Mouse (Mus musculus) left cerebral cortex, adult 8-10 months (tissue): ENCODE data around the gene Tmem217. TPM values are rescaled to one million over a fixed set of nuclear protein-coding genes. Genes with fewer than 3 reads are reported as not detected.
A peak's percentile ranks its signal among the peaks of the same experiment; 100 is the strongest.
"Not testable (repeated sequence)": the region's sequence is repeated elsewhere in the genome, so short reads cannot be mapped to it uniquely, and the experiment has no call there.

Source experiments
- DNase-seq, 2 experiments: peaks; one replicate each; pipeline ENCODE4 v3.0.0; 2022; ENCODE audit warnings: low spot score in 2 of 2
- total RNA-seq, 4 experiments: library from RNA; stranded (reverse); gene quantifications; 2 replicates each; pipeline ENCODE4 v1.2.4; 2022

Gene Tmem217
- total RNA-seq, 4 experiments from 2014 or later = not detected

DNA sequence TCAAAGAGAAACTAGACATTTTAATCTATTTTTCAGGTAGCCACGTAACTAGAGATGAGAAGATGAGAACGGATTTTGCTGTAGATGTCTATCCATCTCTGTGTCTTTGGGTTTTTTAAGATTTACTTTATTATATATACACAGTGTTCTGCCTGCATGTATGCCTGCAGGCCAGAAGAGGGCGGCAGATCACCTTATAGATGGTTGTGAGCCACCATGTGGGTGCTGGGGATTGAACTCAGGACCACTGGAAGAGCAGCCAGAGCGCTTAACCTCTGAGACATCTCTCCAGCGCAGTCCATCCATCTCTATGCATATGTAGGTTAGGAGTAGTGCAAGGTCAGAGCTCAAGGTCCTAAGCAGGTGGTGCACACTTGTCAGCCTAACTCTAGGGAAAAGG, 48.5 kb downstream of the Tmem217 start:
- no peak for DNase-seq

DNA sequence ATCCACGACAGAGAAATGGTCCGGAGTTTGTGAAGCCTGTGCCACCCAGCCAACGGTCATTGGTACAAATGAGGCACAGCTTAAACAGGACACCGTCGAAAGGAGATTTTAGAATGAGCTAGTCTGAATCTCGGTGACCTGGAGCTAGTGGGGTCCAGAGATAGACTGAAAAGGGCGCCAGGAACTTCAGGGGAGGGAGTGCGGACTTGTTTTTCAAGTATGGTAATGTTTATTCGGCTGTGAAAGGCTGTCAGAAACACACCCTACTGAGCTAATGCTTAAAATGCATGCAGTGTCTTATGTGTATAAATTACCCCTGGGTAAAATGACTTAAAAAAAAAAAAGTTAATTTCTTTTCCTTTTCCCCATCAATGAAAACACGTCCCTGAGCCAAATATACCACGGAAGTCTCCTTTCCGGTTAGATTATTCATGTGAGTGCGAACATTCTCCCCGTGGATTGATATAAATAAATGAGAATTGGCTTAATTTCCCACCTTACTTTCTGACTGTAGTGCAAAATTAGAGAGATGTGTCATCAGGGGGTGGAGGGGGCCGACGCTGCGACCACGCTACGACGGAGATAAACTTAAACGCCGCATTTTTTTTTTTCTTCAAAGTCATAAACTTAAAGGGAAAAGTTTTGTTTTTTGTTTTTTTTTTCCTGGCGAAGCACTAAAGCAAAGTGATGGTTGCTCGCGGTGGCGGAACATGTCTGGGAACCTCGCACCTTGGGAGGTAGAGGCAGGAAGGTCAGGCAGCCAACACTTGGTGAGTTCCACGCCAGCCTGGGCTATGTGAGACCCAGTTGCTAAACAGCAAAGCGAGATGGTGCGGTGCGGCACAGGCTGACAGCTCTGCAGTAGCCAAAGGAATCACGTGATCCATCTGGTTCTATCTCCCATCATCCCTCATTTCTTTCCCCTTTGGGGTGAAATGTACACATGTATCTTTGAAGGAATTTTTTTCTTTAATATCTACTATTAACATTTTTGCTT, 49.2 kb downstream of the Tmem217 start:
- no peak for DNase-seq

DNA sequence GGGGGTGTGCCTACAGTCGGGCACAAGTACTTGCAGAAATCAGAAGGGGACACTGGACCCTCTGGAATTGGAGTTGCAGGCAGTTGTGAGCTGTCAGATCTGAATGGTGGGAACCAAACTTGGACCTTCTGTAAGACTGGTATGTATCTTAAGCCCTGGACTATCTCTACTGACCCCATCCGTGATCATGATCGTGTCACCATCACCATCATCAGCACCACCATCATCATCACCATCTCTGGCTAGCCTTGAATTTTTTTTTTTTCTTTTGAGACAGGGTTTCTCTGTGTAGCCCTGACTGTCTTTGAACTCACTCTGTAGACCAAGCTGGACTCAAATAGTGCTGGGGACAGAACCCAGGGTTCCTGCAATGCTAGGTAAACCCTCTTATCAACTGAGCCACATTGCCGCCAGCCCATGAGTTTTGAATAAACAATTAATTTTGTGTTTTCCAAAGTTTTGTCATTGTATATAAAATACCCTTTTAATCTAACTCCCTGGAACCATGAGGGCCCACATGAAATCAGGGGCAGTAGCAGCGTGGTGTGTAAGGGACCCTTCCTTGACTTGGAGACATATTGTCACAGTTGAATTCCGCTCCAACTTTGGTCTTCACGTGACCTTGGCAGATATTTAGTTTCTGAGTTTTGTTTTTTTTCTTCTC, 50.0 kb downstream of the Tmem217 start:
- DNase-seq = no peak

DNA sequence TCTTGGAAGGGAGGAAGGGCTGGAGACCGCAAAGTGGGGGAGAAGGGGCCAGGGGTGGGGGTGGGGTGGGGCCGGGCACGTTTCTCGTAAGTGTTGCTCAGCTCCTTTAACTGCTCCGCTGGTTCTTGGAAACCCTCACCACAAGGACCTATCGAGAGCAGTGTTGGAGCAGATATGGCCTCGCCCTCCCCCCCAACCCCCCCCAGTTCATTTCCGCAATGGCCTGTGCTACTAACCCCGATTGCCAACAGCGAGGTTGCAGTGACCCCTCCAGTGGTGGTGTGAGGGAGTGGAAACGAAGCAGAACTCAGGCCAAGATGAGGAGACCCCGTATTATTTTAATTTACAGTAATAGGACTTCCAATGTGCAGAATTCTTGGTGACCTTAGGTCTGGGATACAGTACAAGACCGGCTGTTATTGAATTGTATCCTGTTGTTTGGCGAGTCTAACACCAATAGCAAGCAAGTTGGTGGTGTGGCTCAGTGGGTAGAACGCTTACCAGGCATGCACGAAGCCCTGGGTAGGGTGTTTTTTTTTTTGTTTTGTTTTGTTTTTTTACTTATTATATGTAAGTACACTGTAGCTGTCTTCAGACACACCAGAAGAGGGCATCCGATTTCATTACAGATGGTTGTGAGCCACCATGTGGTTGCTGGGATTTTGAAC, 51.2 kb downstream of the Tmem217 start:
- no peak for DNase-seq

DNA sequence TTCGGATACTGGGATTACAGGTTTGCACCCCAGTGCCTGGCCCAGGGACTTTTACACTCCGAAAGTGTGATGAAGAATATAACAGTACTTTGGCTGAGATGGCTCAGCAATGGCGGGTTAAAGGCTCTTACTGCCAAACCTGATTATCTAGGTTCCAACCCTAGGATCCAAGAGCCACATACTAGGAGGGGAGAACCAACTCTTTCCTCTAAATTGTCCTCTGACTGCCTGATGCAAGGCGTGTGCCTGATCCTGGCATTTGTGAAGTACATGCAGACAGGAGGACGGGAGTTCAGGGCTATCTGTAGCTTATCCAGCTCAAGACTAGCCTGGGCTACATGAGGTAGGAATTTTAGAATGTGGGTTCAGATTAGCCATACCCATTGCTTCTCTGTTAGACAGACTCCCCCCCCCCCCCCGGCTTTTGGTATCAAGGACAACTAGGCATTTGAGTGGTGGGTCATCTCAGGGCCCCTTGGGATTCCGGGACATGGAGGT, 51.9 kb downstream of the Tmem217 start:
- no peak for DNase-seq

DNA sequence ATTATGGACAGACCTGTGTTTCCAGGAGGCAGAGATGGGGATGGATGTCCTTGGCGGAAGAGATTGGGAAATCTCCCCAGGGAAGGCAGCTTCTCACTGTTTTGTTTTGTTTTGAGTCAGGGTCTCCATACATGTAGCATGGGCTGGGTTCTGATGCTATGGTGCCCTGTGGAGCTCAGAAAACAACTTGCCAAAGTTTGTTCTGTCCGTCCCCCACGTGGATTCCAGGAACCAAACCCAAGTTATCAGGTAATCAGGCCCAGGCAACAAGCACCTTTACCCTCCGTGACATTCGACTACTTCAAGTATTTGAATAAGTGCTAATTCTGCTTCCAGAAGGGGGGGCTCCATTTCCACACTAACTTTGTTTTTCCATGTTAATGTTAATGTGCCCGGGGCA, 52.7 kb downstream of the Tmem217 start:
- no peak for DNase-seq

DNA sequence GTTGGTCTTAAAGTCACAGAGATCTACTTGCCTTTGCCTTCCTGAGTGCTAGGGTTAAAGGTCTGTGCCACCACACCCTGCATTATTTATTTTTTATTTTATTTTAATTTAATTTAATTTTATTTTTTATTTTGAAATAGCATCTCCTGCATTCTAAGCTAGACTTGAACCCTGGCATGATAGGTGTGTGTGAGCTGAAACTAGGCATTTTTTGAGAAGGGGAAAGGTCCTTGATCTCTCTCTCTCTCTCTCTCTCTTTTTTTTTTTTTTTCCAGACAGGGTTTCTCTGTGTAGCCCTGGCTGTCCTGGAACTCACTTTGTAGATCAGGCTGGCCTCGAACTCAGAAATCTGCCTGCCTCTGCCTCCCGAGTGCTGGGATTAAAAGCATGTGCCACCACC, 53.2 kb downstream of the Tmem217 start:
- DNase-seq = not testable (repeated sequence)

DNA sequence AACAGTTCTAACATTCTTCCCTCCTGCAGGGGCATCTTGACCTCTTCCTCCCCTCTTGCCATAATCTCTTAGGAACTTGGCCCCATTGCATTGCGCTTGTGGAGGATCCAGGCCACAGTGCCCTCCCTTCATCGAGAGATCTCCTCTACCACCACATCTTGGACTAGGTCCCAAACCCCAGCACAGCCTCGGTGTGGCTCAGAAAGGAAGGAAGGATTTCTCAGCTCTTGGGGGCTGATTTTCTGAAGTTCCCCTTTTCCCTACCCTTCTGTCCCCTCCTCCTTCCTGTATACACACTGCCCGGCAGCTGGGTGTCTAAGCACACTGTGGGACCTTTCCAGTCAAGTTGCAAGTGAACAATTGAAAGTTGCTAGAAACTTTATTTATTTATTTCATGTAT, 54.2 kb downstream of the Tmem217 start:
- no peak for DNase-seq

DNA sequence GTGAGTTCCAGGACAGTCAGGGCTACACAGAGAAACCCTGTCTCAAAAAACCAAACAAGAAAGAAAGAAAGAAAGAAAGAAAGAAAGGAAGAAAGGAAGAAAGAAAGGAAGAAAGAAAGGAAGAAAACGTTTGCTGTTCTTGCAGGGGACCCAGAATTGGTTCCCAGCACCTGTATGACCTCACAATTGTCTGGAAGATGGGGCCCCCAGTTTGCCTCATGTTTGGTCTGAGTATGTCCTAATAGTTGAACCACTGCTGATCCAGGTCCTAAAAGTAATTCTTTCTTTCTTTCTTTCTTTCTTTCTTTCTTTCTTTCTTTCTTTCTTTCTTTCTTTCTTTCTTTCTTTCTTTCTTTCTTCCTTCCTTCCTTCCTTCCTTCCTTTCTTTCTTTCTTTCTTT, 54.7 kb downstream of the Tmem217 start:
- not testable (repeated sequence) for DNase-seq

DNA sequence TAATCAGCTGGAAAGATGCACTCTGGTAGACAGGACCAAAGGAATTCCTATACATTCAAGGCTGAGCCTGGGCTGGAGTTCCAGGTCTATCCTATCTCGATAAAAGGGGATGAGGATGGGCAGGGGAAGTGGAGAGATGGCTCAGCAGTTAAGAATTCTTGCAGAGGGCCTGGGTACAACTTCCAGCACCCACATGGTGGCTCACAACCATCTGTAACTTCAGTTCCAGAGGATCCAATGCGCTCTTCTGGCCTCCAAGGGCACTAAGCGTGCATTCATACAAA, 55.2 kb downstream of the Tmem217 start:
- DNase-seq = no peak

DNA sequence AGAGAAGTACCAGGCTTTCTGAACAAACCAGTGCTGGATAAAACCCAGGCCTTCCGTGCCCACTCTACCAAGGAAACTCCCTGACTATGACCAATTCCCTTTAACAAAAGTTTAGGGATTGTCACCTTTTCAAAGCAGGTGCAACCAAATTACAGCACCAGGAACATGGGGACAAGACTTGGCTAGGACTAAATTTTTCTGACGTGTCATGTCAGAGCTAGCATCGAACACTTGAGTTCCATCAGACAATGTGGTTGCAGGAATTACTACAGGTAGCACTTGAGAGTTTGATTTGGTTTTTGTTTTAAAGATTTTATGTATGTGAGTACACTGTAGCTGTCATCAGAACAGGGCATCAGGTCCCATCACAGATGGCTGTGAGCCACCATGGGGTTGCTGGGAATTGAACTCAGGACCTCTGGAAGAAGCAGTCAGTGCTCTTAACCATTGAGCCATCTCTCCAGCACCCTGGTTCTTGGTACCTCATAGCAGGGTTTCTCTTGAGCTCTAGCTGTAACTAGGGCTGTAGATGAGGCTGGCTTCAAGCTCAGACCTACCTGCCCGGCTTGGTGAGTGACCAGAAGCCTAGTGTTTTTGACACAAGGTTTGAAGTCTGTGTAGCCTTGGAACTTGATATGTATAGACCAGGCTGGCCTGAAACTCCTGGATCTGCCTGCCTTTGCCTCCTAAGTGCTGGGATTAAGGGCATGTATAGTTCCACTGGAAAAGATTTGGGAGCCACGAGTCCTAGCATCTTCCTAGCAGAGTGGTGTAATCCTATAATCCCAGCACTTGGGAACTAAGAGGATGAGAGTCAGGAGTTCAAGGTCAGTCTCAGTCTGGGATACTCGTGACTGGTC, 55.7 kb downstream of the Tmem217 start:
- DNase-seq = no peak

DNA sequence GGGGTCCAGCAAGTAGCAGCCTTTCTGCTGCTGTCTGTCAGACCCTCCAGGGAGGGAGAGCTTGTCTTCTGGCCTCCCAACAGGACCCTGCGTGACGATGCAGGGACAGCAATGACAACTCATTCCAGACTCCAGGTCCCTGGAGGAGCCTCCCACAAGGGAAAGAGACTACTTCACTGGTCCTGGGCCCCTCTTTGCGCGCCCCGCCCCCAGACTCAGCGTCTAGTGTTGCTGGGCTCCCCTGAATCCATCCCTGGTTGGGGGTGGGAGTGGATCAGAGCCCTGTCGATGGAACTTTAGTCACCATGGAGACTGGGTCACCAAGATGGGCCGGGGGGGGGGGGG, 57.5 kb downstream of the Tmem217 start:
- DNase-seq = no peak

DNA sequence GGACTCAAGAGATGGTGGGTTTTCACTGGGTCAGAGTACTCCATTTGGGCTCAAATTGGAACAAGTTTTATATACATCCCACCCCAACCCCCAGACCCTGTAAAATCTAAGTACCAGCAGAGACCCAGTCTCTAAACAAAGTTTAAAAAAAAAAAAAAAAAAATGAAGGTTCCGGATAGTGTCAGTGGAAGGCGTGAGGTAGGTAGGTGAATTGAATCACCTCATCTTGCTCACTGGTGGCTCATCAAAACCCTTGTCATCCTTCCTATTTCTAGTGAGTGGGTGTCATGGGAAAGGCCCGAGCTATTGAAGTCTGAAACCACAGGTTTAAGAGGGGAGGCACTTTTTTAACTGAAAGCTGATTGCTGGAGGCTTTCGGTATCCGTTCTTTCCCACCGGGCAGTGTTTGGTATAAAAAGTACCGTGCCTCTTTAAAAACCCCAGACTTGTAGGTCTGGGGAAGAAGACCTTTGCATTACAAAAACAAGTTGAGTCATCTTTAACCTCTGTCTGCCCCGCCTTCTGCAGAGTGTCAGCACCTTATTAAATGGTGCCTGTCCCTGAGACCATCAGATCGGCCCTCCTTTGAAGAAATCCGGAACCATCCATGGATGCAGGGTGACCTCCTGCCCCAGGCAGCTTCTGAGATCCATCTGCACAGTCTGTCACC, 58.0 kb downstream of the Tmem217 start:
- no peak for DNase-seq

DNA sequence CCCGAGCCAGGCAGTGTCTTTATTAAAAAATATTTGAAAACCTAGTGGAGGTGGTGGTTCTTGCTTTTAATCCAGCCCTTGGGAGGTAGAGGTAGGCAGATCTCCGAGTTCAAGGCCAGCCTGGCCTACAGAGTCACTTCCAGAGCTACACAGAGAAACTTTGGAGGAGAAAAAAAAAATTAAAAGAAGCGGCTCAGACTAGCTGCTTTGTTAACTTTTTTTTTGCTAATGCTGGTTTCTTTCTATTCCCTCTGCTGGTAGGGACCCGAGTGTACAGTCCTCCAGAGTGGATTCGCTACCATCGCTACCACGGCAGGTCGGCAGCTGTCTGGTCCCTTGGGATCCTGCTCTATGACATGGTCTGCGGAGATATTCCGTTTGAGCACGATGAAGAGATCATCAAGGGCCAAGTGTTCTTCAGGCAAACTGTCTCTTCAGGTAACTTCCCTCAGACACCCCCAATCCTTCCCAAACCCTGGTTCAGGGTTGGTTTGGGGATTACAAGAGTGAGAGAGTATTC, 58.7 kb downstream of the Tmem217 start:
- no peak for DNase-seq

DNA sequence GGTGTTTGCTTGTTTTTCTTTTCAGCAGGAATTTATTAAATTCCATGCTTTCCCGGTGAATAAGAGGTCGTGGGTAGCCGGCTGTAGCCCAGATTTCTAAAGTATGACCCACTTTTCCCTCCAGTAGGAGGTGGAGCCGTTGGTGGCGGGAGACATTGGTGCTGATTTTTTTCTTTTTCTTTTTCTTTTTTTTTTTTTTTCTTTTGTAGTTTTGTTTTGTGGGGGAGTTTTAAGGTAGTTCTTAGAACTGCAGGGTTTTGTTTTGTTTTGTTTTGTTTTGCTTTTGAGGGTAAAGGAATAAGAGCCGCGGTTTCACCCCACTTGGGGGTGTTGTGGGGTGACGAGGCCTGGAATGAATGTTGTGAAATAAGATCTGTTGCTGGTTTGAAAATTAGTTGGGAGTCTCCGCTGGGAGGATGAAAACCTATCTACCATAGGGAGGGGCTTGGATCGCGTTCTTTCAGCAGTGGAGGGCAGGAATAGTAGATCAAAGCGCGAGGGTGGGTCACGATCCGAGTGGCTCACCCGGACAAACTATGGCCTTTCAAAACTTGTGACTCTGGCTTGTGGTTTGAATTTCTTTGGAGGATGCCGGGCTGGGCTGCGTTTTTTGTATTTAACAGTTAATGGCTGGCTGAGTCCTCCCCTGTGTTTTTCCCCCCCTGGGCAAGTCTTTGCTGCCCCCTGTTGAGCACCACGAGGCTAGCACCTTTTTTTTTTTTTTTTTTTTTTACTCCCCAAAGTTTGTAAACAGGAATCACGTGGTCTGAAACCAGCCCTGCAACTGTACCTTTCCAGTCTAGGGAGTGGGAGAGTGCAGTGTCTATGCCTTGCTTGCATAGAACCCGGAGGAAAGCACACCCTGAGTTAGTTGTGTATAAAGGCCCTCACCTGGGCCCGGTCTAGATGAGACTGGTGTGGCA, 59.7 kb downstream of the Tmem217 start:
- peak; percentile 16 to 26 for DNase-seq

DNA sequence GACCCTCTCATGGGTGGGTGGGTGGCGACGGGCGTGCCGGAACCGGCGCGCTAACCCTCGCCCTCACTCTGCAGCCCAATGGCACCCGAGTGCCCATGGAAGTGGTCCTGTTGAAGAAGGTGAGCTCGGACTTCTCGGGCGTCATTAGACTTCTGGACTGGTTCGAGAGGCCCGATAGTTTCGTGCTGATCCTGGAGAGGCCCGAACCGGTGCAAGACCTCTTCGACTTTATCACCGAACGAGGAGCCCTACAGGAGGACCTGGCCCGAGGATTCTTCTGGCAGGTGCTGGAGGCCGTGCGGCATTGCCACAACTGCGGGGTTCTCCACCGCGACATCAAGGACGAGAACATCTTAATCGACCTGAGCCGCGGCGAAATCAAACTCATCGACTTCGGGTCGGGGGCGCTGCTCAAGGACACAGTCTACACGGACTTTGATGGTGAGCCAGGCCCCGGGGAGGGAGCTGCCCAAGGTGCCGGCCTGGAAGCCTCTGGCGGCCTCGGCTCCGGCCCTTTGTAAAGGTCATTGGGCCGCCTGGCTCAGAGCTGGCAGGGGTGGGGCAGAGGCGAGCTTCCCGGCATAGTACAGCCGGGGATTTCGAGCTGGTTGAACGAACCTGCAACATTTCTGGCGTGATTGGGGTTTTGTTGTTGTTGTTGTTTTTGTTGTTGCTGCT, 60.5 kb downstream of the Tmem217 start:
- DNase-seq = peak; percentile 20 to 21

DNA sequence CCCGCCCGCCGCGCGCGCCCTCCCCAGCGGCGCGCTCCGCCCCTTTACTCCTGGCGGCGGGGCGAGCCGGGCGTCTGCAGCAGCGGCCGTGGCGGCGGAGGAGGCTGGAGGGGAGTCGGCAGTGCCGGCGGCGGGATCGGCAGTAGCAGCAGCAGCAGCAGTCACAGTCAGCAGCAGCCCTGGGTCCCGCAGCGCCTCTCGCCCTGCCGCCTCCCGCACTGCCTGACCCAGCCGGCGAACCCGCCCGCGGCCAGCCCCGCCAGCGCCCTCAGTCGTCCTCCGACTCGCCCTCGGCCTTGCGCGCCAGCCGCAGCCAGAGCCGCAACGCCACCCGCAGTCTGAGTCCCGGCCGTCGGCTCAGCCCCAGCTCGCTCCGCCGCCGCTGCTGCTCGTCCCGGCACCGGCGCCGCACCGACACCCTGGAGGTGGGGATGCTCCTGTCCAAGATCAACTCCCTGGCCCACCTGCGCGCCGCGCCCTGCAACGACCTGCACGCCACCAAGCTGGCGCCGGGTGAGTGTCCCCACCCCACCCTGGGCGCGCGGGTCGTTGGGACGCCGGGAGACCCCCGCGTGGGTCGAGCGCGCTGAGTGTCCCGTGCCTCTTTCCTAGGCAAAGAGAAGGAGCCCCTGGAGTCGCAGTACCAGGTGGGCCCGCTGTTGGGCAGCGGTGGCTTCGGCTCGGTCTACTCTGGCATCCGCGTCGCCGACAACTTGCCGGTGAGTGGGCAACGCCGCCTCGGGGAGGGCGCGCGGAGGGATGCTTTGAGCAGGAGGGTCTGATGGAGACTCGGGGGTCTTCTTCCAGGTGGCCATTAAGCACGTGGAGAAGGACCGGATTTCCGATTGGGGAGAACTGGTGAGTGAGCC, 61.2 kb downstream of the Tmem217 start, which contains the start of gene Pim1:
TSS of gene Pim1 (plus strand) at position 41 of the 869 bp plus-strand sequence.
- peak; percentile 40 to 66 for DNase-seq
